Mouse (Mus musculus): ENCODE results near the gene Med9.

Gene Med9

GRCm38 (mm10) chr11:60003811-60004210 is 55.8 kb downstream of the Med9 start:
- no peak for DNase-seq

GRCm38 (mm10) chr11:60004716-60005115 is 56.7 kb downstream of the Med9 start:
- DNase-seq = no peak

GRCm38 (mm10) chr11:60005866-60006265 is 57.9 kb downstream of the Med9 start:
- DNase-seq = no peak

GRCm38 (mm10) chr11:60009451-60009850 is 61.4 kb downstream of the Med9 start:
- no peak for DNase-seq

GRCm38 (mm10) chr11:60011516-60011915 is 63.5 kb downstream of the Med9 start:
- no peak for DNase-seq
